Mouse (Mus musculus): ENCODE measurements around the gene Ccdc43. TPM values are rescaled to one million over a fixed set of nuclear protein-coding genes. Genes with fewer than 3 reads are reported as not detected.
A peak's percentile ranks its signal among the peaks of the same experiment; 100 is the strongest.
"Not testable (repeated sequence)": the region's sequence is repeated elsewhere in the genome, so short reads cannot be mapped to it uniquely, and the experiment has no call there.

Ccdc43 gene
- polyA plus RNA-seq, 1 experiment from 2014 or later: 54.9 TPM

DNA sequence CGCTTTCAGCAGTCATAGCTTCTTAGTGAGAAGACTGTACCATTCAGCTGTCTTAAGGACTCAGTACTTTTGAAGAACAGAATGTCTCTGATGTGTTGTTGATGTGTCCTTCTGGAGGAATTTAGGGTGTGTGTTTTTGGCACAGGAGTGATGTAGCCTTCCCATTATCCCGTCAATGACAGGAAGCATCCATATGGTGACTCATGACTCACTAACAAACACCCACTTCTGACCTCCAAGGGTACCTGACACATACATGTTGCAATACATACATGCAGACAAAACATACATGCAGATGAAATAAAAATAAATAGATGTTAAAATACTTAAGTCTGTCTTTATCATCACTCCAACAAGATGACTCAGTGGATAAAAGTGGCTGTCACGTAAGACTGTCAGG, 32.3 kb upstream of the Ccdc43 start:
- Histone ChIP-seq H3K27ac (no peak overlapping the region), H3K4me2 (no peak overlapping the region), H3K4me3 (replicated peaks) (no peak overlapping the region), H3K36me3 (no peaks in the 10 kb centered on the region), H3K27me3 (no peaks in the 10 kb centered on the region), H3K4me1 (replicated peaks) (no peaks in the 10 kb centered on the region), H3K9ac (replicated peaks) (no peak overlapping the region), H3K9me3 (no peaks in the 10 kb centered on the region)
- 83% methylated on average over 3 of the region's 3 CpGs for WGBS
- ATAC-seq (ENCODE audit: insufficient number of reproducible peaks, insufficient read depth, low FRiP score, low TSS enrichment, low read depth): no peak

- Histone ChIP-seq H3K27me3 (no peaks in the 10 kb centered on the region), H3K4me3 (replicated peaks) (no peak overlapping the region), H3K9me3 (no peaks in the 10 kb centered on the region), H3K4me1 (replicated peaks) (no peaks in the 10 kb centered on the region), H3K4me2 (no peak overlapping the region), H3K36me3 (no peaks in the 10 kb centered on the region), H3K27ac (no peak overlapping the region), H3K9ac (replicated peaks) (no peak overlapping the region)
- ATAC-seq (ENCODE audit: insufficient number of reproducible peaks, insufficient read depth, low FRiP score, low TSS enrichment, low read depth): no peak
- 36% methylated on average over 7 of the region's 7 CpGs for WGBS
These were observed 31.0 kb upstream of the Ccdc43 start for GRCm38 (mm10) chr11:102728614-102729013.

DNA sequence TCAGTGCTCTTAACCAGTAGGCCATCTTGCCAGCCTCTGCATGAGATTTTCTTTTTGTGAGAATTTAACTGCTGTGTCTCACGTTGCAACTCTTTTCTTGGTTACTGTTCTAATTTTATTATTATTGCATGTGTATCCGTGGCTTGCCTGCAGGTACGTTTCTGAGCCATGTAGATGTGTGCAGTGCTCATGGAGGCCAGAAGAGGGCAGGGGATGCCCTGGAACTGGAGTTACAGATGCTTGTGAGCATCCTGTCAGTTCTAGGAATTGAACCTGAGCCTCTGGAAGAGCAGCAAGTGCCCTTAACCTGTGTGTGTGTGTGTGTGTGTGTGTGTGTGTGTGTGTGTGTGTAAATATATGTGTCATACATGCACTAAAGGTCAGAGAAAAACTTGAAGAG, 28.0 kb upstream of the Ccdc43 start:
- no peak overlapping the region for H3K27ac ChIP-seq
- no peak overlapping the region for H3K4me2 ChIP-seq
- no peak overlapping the region for H3K9ac ChIP-seq (replicated peaks)
- no peaks in the 10 kb centered on the region for H3K4me1 ChIP-seq (replicated peaks)
- no peak overlapping the region for H3K4me3 ChIP-seq (replicated peaks)
- H3K36me3 ChIP-seq: no peaks in the 10 kb centered on the region
- no peaks in the 10 kb centered on the region for H3K9me3 ChIP-seq
- 29% methylated on average over 3 of the region's 3 CpGs for WGBS
- H3K27me3 ChIP-seq: no peaks in the 10 kb centered on the region
- no peak for ATAC-seq (ENCODE audit: insufficient number of reproducible peaks, insufficient read depth, low FRiP score, low TSS enrichment, low read depth)

- H3K4me1 ChIP-seq (replicated peaks): no peaks in the 10 kb centered on the region
- ATAC-seq (ENCODE audit: insufficient number of reproducible peaks, insufficient read depth, low FRiP score, low TSS enrichment, low read depth): no peak
- no peaks in the 10 kb centered on the region for H3K36me3 ChIP-seq
- H3K4me3 ChIP-seq (replicated peaks): no peak overlapping the region
- no peak overlapping the region for H3K27ac ChIP-seq
- H3K9ac ChIP-seq (replicated peaks): no peak overlapping the region
- H3K4me2 ChIP-seq: no peak overlapping the region
- no peaks in the 10 kb centered on the region for H3K27me3 ChIP-seq
- 76% methylated on average over 7 of the region's 7 CpGs for WGBS
- H3K9me3 ChIP-seq: peaks cover 12% of the 10 kb centered on the region
These were observed 18.6 kb upstream of the Ccdc43 start for GRCm38 (mm10) chr11:102716135-102716534.

DNA sequence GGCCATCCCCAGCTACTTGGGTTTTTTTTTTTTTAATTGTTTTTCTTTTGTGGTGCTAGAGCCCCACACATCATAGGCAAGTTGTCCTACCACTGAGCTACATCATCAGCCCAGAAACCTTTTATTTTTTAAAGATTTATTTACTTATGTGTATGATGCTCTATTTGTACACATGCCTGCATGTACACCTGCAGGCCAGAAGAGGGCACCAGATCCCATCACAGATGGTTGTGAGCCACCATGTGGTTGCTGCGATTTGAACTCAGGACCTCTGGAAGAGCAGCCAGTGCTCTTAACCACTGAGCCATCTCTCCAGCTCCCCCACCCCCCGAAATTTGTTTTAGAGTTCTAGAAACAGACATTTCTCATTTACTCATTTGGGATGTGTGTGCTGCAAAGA, 17.0 kb upstream of the Ccdc43 start:
- H3K4me1 ChIP-seq (replicated peaks); H3K36me3 ChIP-seq; ATAC-seq (ENCODE audit: insufficient number of reproducible peaks, insufficient read depth, low FRiP score, low TSS enrichment, low read depth); H3K27ac ChIP-seq; H3K9ac ChIP-seq (replicated peaks); H3K4me3 ChIP-seq (replicated peaks); H3K27me3 ChIP-seq; H3K4me2 ChIP-seq: not testable (repeated sequence)
- WGBS: 78% methylated on average over 2 of the region's 2 CpGs
- peaks cover 12% of the 10 kb centered on the region for H3K9me3 ChIP-seq

- WGBS: 92% methylated on average over 4 of the region's 4 CpGs
- H3K4me3 ChIP-seq (replicated peaks): no peak overlapping the region
These were observed 14.8 kb upstream of the Ccdc43 start for GRCm38 (mm10) chr11:102712411-102712810.

DNA sequence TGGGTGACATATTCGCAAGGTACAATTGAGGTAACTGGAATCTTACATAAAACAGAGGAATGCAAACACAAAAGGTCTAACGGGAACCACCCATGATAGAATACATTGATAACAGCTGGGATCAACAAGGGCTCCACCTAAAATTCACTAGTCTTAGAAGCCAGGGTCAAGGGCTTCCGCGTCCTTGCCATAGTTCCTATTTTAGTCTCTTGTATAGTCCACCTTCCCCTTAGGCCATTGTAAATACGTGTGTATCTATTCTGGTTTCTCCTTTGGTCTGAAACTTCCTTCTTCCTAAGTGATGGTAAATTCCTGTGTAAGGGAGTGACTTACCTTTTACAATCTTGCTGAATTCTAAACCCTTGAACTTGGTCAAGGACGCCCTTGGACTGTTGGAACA, 4.6 kb upstream of the Ccdc43 start:
- H3K36me3 ChIP-seq; ATAC-seq (ENCODE audit: insufficient number of reproducible peaks, insufficient read depth, low FRiP score, low TSS enrichment, low read depth); H3K27ac ChIP-seq; H3K27me3 ChIP-seq; H3K9ac ChIP-seq (replicated peaks); H3K9me3 ChIP-seq; H3K4me3 ChIP-seq (replicated peaks); H3K4me1 ChIP-seq (replicated peaks); H3K4me2 ChIP-seq: not testable (repeated sequence)
- WGBS: 88% methylated on average over 6 of the region's 6 CpGs

More at GRCm38 (mm10) chr11:102712411-102712810, 14.8 kb upstream of the Ccdc43 start:
- H3K4me1 ChIP-seq (replicated peaks): no peaks in the 10 kb centered on the region
- peaks cover 8% of the 10 kb centered on the region; the same call in 1 of the 2 replicates for H3K9me3 ChIP-seq
- ATAC-seq (ENCODE audit: insufficient number of reproducible peaks, insufficient read depth, low FRiP score, low TSS enrichment, low read depth): no peak
- H3K27me3 ChIP-seq: no peaks in the 10 kb centered on the region; the same call in 1 of the 2 replicates
- H3K36me3 ChIP-seq: no peaks in the 10 kb centered on the region
- no peak overlapping the region for H3K4me2 ChIP-seq
- no peak overlapping the region for H3K27ac ChIP-seq
- H3K9ac ChIP-seq (replicated peaks): no peak overlapping the region

DNA sequence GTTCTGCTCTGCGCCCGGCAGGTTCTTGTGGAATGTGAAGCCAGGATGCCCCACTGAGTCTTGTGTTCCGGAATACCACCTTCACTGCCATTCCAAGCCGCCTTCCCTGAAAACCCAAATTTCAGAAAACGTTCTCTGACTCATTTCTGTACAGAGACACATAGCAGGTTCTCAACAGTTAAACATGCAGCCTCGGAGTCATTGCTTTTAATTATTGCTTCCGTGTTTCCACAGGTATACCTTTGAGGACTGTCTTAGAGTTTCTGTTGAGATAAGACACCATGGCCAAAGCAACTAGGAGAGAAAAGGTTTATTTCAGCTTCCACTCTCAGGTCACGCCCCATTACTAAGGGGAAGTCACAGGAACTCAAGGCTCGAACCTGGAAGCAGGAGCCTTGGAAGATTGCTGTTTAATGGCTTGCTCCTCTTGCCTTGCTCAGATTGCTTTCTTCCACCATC, 465 bp upstream of the Ccdc43 start:
- H3K4me2 ChIP-seq: peak overlapping the region; percentile 59
- peaks cover 4% of the 10 kb centered on the region; the same call in 1 of the 2 replicates for H3K27me3 ChIP-seq
- ATAC-seq (ENCODE audit: insufficient number of reproducible peaks, insufficient read depth, low FRiP score, low TSS enrichment, low read depth): no peak
- peaks cover 15% of the 10 kb centered on the region for H3K4me1 ChIP-seq (replicated peaks)
- H3K36me3 ChIP-seq: peaks cover 16% of the 10 kb centered on the region
- 0 out of 2 replicates have a peak overlapping the region, but pooled peaks have one; percentile 9 for H3K27ac ChIP-seq
- H3K9ac ChIP-seq (replicated peaks): peak overlapping the region; percentile 78
- H3K9me3 ChIP-seq: no peaks in the 10 kb centered on the region
- peak overlapping the region; percentile 73 for H3K4me3 ChIP-seq (replicated peaks)
- 16% methylated on average over 9 of the region's 9 CpGs for WGBS

GRCm38 (mm10) chr11:102695289-102695688, 2.3 kb downstream of the Ccdc43 start:
- Histone ChIP-seq H3K9ac (replicated peaks) (no peak overlapping the region), H3K27ac (no peak overlapping the region), H3K9me3 (no peaks in the 10 kb centered on the region), H3K36me3 (peaks cover 32% of the 10 kb centered on the region), H3K27me3 (peaks cover 4% of the 10 kb centered on the region; the same call in 1 of the 2 replicates), H3K4me3 (replicated peaks) (no peak overlapping the region), H3K4me1 (replicated peaks) (peaks cover 15% of the 10 kb centered on the region), H3K4me2 (no peak overlapping the region)
- WGBS: 91% methylated on average over 7 of the region's 7 CpGs
- no peak for ATAC-seq (ENCODE audit: insufficient number of reproducible peaks, insufficient read depth, low FRiP score, low TSS enrichment, low read depth)

- Histone ChIP-seq H3K36me3 (peaks cover 56% of the 10 kb centered on the region), H3K9ac (replicated peaks) (no peak overlapping the region)
- no peak for ATAC-seq (ENCODE audit: insufficient number of reproducible peaks, insufficient read depth, low FRiP score, low TSS enrichment, low read depth)
These were observed 7.4 kb downstream of the Ccdc43 start for GRCm38 (mm10) chr11:102690162-102690561.

GRCm38 (mm10) chr11:102665637-102666435, 31.7 kb downstream of the Ccdc43 start:
- peak overlapping the region; percentile 23 for H3K4me2 ChIP-seq
- H3K27ac ChIP-seq: no peak overlapping the region
- ATAC-seq (ENCODE audit: insufficient number of reproducible peaks, insufficient read depth, low FRiP score, low TSS enrichment, low read depth): no peak
- H3K9ac ChIP-seq (replicated peaks): no peak overlapping the region
- H3K4me3 ChIP-seq (replicated peaks): peak overlapping the region; percentile 19
- 45% methylated on average over 84 of the region's 84 CpGs for WGBS
- H3K4me1 ChIP-seq (replicated peaks): no peaks in the 10 kb centered on the region
- no peaks in the 10 kb centered on the region for H3K36me3 ChIP-seq
- H3K27me3 ChIP-seq: peaks cover 34% of the 10 kb centered on the region
- peaks cover 14% of the 10 kb centered on the region for H3K9me3 ChIP-seq

More at GRCm38 (mm10) chr11:102690162-102690561, 7.4 kb downstream of the Ccdc43 start:
- WGBS: 58% methylated on average over 6 of the region's 6 CpGs
- no peak overlapping the region for H3K4me2 ChIP-seq
- no peak overlapping the region for H3K27ac ChIP-seq
- H3K4me1 ChIP-seq (replicated peaks): no peaks in the 10 kb centered on the region
- H3K9me3 ChIP-seq: no peaks in the 10 kb centered on the region
- no peak overlapping the region for H3K4me3 ChIP-seq (replicated peaks)
- H3K27me3 ChIP-seq: no peaks in the 10 kb centered on the region

All from limb, embryonic 12.5 days (tissue).